Mouse (Mus musculus) limb, embryonic 12.5 days (tissue): ENCODE results near the gene Gpr149. TPM values are rescaled to one million over a fixed set of nuclear protein-coding genes. Genes with fewer than 3 reads are reported as not detected.

ENCODE experiments used
- ATAC-seq: fragments of 200-750 bp; cut with Nextera tagmentation; 2 replicates; pipeline ENCODE4 v1.8.0; 2017; ENCODE audit warnings: low read depth, moderate TSS enrichment; ENCODE audit not compliant: insufficient number of reproducible peaks, insufficient read depth, low FRiP score, low TSS enrichment
- H3K27ac ChIP-seq: fragments of 300-500 bp; sonication (generic); 2 replicates; pipeline ENCODE4 v1.5.1; 2016; ENCODE audit warnings: mild to moderate bottlenecking, moderate library complexity
- H3K27me3 ChIP-seq: fragments of 300-500 bp; sonication (generic); 2 replicates; pipeline ENCODE4 v1.6.1; 2016; ENCODE audit warnings: mild to moderate bottlenecking, moderate library complexity
- H3K36me3 ChIP-seq: fragments of 300-500 bp; sonication (generic); 2 replicates; pipeline ENCODE4 v1.6.1; 2016; ENCODE audit warnings: mild to moderate bottlenecking, moderate library complexity
- H3K4me1 ChIP-seq: fragments of 300-500 bp; sonication (generic); replicated peaks from 2 replicates; pipeline ENCODE4 v1.6.1; 2016
- H3K4me2 ChIP-seq: fragments of 300-500 bp; sonication (generic); 2 replicates; pipeline ENCODE4 v1.6.1; 2016; ENCODE audit warnings: mild to moderate bottlenecking, moderate library complexity
- H3K4me3 ChIP-seq: fragments of 300-500 bp; sonication (generic); replicated peaks from 2 replicates; pipeline ENCODE4 v1.5.1; 2016; ENCODE audit warnings: mild to moderate bottlenecking
- H3K9ac ChIP-seq: fragments of 300-500 bp; sonication (generic); replicated peaks from 2 replicates; pipeline ENCODE4 v1.6.1; 2016; ENCODE audit warnings: mild to moderate bottlenecking, moderate library complexity
- H3K9me3 ChIP-seq: fragments of 300-500 bp; sonication (generic); 2 replicates; pipeline ENCODE4 v1.6.1; 2016; ENCODE audit warnings: mild to moderate bottlenecking, moderate library complexity
- WGBS: fragments of 180-500 bp; shearing (Covaris S2); methylation state at CpG from one replicate; pipeline ENCODE4 v1.1.7; 2016; 5-methylcytosine and 5-hydroxymethylcytosine counted together
- polyA plus RNA-seq: library from polyadenylated mRNA; unstranded; fragments of >200 nt; fragmentation: Nextera tagmentation; extraction: Ambion mirVana; gene quantifications from 2 replicates; pipeline ENCODE4 v1.2.1, GENCODE M21; 2016

The Gpr149 gene
- polyA plus RNA-seq, 1 experiment from 2014 or later, result not detected

DNA sequence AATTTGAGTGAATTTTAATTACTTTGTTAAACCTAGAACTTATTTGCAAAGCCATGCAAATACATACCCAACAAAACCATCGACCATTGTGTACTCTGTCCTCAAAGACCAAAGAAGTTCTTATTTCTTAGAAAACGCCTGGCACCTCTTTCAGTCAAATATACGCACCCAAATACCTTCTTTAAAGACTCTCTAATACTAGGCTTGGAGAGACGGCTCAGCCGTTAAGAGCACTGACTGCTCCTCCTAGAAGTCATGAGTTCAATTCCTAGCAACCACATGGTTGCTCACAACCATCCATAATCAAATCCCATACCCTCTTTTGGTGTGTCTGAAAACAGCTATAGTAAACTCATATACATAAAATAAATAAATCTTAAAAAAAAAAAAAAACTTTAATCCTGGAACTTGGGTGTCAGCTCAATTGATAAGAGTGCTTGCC lies 97.7 kb downstream of the Gpr149 start:
- H3K27ac ChIP-seq, result no peak overlapping the region
- H3K9me3 ChIP-seq, result no peaks in the 10 kb centered on the region
- WGBS, result 39% methylated on average over 5 of the region's 5 CpGs
- peak; percentile 17; the same call in 1 of the 2 replicates for ATAC-seq
- H3K4me1 ChIP-seq, result peaks cover 12% of the 10 kb centered on the region
- peak overlapping the region; percentile 91 for H3K4me3 ChIP-seq
- H3K4me2 ChIP-seq, result peak overlapping the region; percentile 76
- H3K36me3 ChIP-seq, result no peaks in the 10 kb centered on the region
- H3K9ac ChIP-seq, result no peak overlapping the region
- H3K27me3 ChIP-seq, result 0 out of 2 replicates have a peak, but pooled peaks cover 5% of the 10 kb centered on the region

DNA sequence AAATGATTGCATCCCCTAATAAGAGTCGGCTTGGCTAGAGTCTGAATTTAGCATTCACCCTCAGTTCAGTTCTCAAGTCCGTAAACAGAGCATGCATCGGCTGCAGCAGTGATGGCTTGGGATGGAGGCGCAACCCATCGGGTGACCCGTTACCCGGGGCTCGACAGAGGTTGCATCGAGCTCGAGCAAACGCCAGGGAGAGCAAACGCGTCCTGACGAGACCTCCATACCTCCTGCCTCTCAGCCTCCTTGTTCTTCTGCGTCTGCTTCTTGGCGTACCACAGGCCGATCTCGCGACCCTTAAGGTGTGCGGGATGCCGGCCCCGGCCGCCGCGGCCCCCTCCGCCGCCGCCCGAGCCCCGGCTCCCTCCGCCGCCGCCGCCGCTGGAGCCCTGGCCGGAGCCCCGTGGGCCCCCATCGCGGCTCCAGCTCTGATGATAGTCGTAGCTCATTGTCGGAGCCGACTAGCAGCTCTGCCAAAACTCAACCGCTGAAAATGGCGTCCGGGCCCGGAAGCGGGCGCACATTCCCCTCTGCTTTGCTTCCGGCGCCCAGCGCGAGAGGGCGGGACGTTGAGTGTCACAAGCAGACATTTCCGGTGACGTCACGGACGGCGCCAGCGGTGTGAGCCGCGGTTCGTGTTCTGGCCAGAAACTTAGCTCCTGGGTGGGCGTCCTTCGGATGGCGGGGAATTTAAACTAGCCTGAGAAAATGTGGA lies 98.3 kb downstream of the Gpr149 start, which contains the start of gene Dhx36:
TSS of gene Dhx36 (minus strand) at position 517 of the 718 bp plus-strand sequence.
- Histone ChIP-seq H3K9me3 (no peaks in the 10 kb centered on the region), H3K9ac (peak within 1 kb of the TSS; percentile 91), H3K4me2 (peak within 1 kb of the TSS; percentile 76), H3K4me1 (peaks cover 12% of the 10 kb centered on the region), H3K36me3 (0 out of 2 replicates have a peak, but pooled peaks cover 5% of the 10 kb centered on the region), H3K27ac (peak within 1 kb of the TSS; percentile 95), H3K27me3 (0 out of 2 replicates have a peak, but pooled peaks cover 5% of the 10 kb centered on the region), H3K4me3 (peak within 1 kb of the TSS; percentile 91)
- WGBS, result under 1% methylated on average over 66 of the region's 66 CpGs
- ATAC-seq, result peak; percentile 98

DNA sequence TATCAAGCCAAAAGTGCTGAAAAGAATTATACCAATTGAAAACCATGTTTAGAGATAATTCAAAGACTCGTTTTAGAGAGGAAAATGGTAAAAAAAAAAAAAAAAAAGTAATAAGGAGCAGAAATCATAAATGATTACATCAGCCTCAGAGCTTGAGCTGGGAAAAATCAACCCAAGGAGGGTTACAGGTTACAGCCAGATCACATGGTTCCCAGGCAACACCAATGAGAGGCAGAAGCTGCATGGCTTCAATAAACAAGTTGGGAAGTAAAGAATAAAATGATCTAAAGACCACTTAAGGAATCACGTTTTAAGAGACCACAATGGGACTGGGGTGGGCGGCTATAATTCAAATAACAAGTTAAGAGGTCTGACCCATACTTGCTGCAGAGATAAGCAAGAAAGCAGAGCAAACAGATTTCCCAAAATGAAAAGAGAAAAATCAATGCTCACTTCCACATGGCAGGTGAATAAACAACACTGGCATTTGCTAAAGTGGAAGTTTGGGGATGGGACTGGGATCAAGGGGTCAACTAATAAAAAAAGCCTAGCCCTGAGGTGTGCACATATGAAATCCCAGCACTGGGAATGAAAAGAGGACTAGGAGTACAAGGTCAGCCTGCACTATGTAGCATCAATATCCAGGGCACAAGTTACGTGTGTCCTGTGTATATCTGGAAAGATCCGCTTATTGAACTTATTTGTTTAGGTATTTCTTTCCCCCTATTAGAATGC lies 99.6 kb downstream of the Gpr149 start:
- peak overlapping the region; percentile 91 for H3K4me3 ChIP-seq
- no peak for ATAC-seq
- no peaks in the 10 kb centered on the region for H3K9me3 ChIP-seq
- H3K36me3 ChIP-seq, result peaks cover 18% of the 10 kb centered on the region
- WGBS, result 79% methylated on average over 5 of the region's 5 CpGs
- peak overlapping the region; percentile 76 for H3K4me2 ChIP-seq
- H3K27me3 ChIP-seq, result 0 out of 2 replicates have a peak, but pooled peaks cover 5% of the 10 kb centered on the region
- H3K27ac ChIP-seq, result no peak overlapping the region
- peak overlapping the region; percentile 50; the same call in 1 of the 2 replicates for H3K9ac ChIP-seq
- H3K4me1 ChIP-seq, result peaks cover 12% of the 10 kb centered on the region

DNA sequence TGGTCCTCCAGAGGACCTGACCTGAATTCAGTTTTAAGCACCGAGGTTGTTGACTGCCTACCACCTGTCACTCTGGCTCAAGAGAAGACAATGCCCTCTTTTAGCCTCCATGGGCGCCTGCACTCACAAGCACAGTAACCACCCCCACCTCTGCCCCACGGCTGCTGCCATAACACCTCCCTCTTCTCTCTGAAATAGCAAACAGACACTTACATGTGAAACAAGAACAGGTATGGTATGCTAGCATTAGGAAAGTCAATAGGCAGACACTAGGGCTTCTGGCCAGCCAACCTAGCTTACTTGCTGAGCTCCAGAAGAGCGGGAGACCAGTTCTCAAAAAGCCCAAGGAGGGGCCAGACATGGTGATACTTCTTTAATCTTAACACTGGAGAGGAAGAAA lies 105.6 kb downstream of the Gpr149 start:
- Histone ChIP-seq H3K4me1 (no peaks in the 10 kb centered on the region), H3K9ac (no peak overlapping the region), H3K9me3 (no peaks in the 10 kb centered on the region), H3K4me2 (no peak overlapping the region), H3K27ac (no peak overlapping the region), H3K27me3 (no peaks in the 10 kb centered on the region), H3K4me3 (no peak overlapping the region), H3K36me3 (peaks cover 60% of the 10 kb centered on the region)
- WGBS, result 83% methylated on average over 4 of the region's 4 CpGs
- no peak for ATAC-seq

DNA sequence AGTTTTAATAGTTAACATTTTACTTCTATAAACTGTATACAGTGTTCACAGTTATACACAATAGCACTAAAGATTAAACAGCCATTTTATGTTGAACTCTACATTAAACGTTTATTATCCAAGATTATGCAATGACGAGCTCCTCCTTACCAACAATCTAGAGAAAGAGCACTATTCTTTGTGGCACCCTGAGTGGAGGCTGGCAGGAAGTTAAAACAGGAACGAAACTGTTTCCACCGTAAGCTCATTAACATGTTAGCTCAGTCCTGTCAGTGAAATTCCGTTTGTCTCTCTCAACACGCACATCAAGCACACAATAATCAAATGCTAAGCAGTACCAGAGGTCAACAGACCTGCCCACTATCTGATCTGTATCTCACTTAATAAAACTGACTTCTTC lies 112.4 kb downstream of the Gpr149 start:
- Histone ChIP-seq H3K27me3 (no peaks in the 10 kb centered on the region), H3K9me3 (no peaks in the 10 kb centered on the region), H3K9ac (no peak overlapping the region), H3K4me1 (no peaks in the 10 kb centered on the region), H3K4me3 (no peak overlapping the region), H3K4me2 (no peak overlapping the region), H3K27ac (no peak overlapping the region), H3K36me3 (peaks cover 72% of the 10 kb centered on the region)
- ATAC-seq, result no peak
- WGBS, result 91% methylated on average over 6 of the region's 6 CpGs

DNA sequence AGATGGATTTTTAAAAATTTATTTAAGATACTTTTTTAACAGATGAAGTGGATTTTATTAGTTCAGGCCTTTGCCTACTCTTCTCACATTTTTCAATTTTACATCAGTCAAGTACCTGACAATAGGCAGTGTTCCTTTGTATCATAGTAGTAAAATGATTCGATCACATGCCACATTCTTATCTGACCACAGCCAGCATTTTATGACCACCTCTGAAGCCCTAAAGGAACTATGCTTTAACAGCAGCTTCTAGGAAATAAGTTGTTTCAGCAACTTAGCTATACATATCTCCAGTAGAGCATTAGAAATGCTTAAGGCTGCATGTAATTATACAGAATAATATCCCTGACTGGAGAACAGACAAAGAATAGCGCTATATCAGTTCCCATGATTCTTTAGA lies 120.6 kb downstream of the Gpr149 start:
- 95% methylated on average over 2 of the region's 2 CpGs for WGBS
- peaks cover 62% of the 10 kb centered on the region for H3K36me3 ChIP-seq

More for the DNA sequence above, 120.6 kb downstream of the Gpr149 start:
- no peak overlapping the region for H3K9ac ChIP-seq
- H3K27ac ChIP-seq, result no peak overlapping the region
- H3K4me2 ChIP-seq, result no peak overlapping the region
- no peaks in the 10 kb centered on the region for H3K4me1 ChIP-seq
- H3K9me3 ChIP-seq, result no peaks in the 10 kb centered on the region
- ATAC-seq, result no peak
- no peaks in the 10 kb centered on the region for H3K27me3 ChIP-seq
- H3K4me3 ChIP-seq, result no peak overlapping the region

Other genes starting within 250 kb of the Gpr149 start
- 44.5 and 47.2 TPM in 2 replicates for gene Dhx36, start 98.1 kb downstream of the Gpr149 start, polyA plus RNA-seq